Mouse (Mus musculus): ENCODE measurements around the gene Ssbp3. TPM values are rescaled to one million over a fixed set of nuclear protein-coding genes. Genes with fewer than 3 reads are reported as not detected.

Ssbp3 gene
- polyA plus RNA-seq, 1 experiment: 565 TPM

DNA sequence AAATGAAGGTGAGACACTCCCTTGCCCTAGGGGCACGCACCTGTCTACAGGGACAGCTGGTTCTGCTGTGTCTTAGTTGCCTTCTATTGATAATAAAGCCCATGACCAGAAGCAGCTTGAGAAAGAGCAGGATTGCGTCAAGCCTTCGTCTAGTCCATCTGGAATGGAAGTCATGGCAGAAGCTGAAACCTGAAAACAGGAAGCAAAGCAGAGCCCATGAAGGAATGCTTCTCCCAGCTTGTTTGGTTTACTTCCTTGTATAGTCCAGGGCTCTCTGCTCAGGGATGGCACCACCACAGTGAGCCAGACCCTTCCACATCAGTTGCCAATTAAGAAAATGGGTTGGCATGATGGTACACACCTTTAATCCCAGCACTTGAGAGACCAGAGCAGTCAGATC is 171.7 kb downstream of the Ssbp3 start:
- TF ChIP-seq GATA1 (IDR thresholded peaks at IDR 0.05; ENCODE audit: low read length): no peak

DNA sequence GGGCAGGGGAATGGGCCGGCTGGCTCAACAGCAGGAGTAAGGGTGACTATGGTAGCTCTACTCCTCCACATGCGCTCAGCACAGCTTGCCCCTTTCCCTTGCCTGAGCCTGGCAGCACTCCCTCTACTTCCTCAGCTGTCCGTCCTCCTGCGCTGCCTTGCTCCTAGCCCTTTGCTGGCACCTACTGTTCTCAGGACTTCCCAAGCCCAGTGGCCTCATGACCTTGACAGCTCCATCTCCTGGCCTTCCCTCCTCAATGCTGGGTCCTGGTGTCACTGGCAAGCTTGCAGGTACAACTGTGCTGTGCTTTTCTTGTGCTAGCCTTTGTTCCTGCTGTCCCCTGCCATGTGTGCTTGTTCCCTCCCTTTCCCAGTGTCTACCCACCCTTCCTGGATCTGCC is 172.6 kb downstream of the Ssbp3 start:
- no peak for TF ChIP-seq GATA1 (IDR thresholded peaks at IDR 0.05; ENCODE audit: low read length)

DNA sequence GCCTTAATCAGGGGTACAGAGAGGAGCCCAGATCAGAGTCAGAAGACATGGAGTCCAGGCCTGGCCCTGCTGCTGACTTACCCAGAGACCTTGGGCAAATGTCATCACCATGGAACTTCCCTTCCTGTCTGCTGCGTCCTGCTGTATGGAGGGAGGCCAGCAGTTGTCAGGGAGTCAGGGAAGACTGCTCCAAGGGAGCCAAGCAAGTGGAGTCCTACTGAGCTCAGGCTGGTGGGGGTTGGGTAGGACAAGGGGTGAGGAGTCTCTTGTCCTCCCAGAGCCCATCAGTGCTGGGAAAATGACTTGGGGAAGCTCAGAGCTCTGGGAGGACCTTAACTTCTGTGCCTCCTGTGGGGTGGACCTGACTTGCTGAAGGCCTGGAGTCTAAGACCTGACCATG is 173.8 kb downstream of the Ssbp3 start:
- no peak for TF ChIP-seq GATA1 (IDR thresholded peaks at IDR 0.05; ENCODE audit: low read length)

GRCm38 (mm10) chr4:107084858-107085257 is 174.4 kb downstream of the Ssbp3 start:
- TF ChIP-seq GATA1 (IDR thresholded peaks at IDR 0.05; ENCODE audit: low read length): no peak

- TF ChIP-seq GATA1 (IDR thresholded peaks at IDR 0.05; ENCODE audit: low read length): no peak
Observed at GRCm38 (mm10) chr4:107091696-107092095, 181.2 kb downstream of the Ssbp3 start.

- no peak for TF ChIP-seq GATA1 (IDR thresholded peaks at IDR 0.05; ENCODE audit: low read length)
Observed at GRCm38 (mm10) chr4:107094484-107095187, 184.1 kb downstream of the Ssbp3 start.

DNA sequence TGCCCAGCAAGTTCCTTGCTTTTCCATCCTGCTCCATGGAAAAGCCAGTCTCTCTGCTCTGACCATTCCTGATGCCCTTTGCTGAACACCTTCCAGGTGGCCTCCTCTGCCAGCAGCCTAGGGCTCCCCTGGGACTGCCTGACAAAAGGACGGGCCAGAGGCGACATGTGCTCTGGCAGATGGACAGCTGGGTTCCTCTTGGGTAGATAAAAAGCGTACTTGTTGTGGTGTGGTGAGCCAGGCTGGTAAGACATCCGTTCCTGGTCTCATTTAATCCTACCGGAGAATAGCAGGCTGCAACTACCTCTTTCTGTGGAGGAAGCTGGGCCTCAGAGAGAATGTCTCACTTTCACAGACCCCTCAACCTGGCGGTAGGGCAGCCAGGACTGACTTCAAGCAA is 185.5 kb downstream of the Ssbp3 start:
- no peak for TF ChIP-seq GATA1 (IDR thresholded peaks at IDR 0.05; ENCODE audit: low read length)

DNA sequence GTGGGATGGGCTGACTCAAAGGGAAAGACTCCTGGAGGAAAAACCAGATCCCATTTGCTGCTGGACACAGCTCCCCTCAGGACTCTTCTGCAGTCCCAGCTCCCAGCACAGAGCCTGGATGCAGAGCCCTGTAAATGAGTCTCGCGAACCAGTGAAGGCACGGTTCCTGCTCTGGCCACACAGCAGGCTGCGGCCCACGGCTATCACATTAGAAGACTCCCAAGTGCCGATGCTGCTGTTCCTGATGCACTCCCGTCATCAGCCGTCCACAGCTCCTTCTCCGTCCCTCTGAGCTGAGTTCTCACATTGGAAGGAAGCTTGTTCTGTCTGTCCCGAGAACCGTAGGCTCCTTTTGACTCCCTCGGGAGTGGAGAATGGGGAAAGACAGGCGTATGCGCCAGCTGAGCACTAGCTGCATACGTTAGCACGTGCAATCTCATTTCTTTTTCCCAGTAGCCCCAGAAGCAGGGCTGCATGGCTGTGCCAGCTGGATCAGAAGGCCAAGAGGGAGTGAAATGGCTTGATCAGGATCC is 186.4 kb downstream of the Ssbp3 start, which contains the start of gene Cdcp2:
Gene Cdcp2 (plus strand): TSS at position 51 of the 533 bp plus-strand sequence.
- no peak for TF ChIP-seq GATA1 (IDR thresholded peaks at IDR 0.05; ENCODE audit: low read length)

GRCm38 (mm10) chr4:107097871-107098270 is 187.4 kb downstream of the Ssbp3 start:
- TF ChIP-seq GATA1 (IDR thresholded peaks at IDR 0.05; ENCODE audit: low read length): no peak

GRCm38 (mm10) chr4:107098375-107098774 is 187.9 kb downstream of the Ssbp3 start:
- TF ChIP-seq GATA1 (IDR thresholded peaks at IDR 0.05; ENCODE audit: low read length): no peak

- TF ChIP-seq GATA1 (IDR thresholded peaks at IDR 0.05; ENCODE audit: low read length): no peak
Observed at GRCm38 (mm10) chr4:107098791-107099525, 188.5 kb downstream of the Ssbp3 start.

Other genes with a start within 250 kb of the Ssbp3 start
- gene Ttc4, start 231.8 kb upstream of the Ssbp3 start, polyA plus RNA-seq (2012): 3.0 and 16.1 TPM in 2 replicates
- gene Mroh7, start 179.8 kb upstream of the Ssbp3 start, polyA plus RNA-seq (2012): not detected in 2 replicates
- not detected in 2 replicates for gene Fam151a, start 176.8 kb upstream of the Ssbp3 start, polyA plus RNA-seq (2012)
- gene Acot11, start 105.7 kb upstream of the Ssbp3 start, polyA plus RNA-seq (2012): 0.10 and 0.15 TPM in 2 replicates
- 52.5 and 69.3 TPM in 2 replicates for gene Mrpl37, start 156.2 kb downstream of the Ssbp3 start, polyA plus RNA-seq (2012)
- 7.3 and 8.7 TPM in 2 replicates for gene Cyb5rl, start 156.3 kb downstream of the Ssbp3 start, polyA plus RNA-seq (2012)
- not detected in 2 replicates for gene Cdcp2, start 186.2 kb downstream of the Ssbp3 start, polyA plus RNA-seq (2012)